Mouse (Mus musculus) midbrain, embryonic 14.5 days (tissue): ENCODE data around the gene Bcor. TPM values are rescaled to one million over a fixed set of nuclear protein-coding genes. Genes with fewer than 3 reads are reported as not detected.

Source experiments
- ATAC-seq: fragments of 200-750 bp; cut with Nextera tagmentation; 2 replicates; pipeline ENCODE4 v1.8.0; 2017; ENCODE audit warnings: moderate number of reproducible peaks, moderate library complexity; ENCODE audit not compliant: low FRiP score, low TSS enrichment
- DNase-seq: peaks from one replicate; pipeline ENCODE4 v3.0.0-alpha.2; 2015
- H3K27ac ChIP-seq: fragments of 300-500 bp; sonication (generic); replicated peaks from 2 replicates; pipeline ENCODE4 v1.5.1; 2014; ENCODE audit warnings: mild to moderate bottlenecking, low read depth, low read length, moderate library complexity
- H3K27me3 ChIP-seq: fragments of 300-500 bp; sonication (generic); 2 replicates; pipeline ENCODE4 v1.6.1; 2014; ENCODE audit warnings: low read length, control low read depth, mixed read lengths; ENCODE audit not compliant: control insufficient read depth, insufficient read depth
- H3K36me3 ChIP-seq: fragments of 300-500 bp; sonication (generic); 2 replicates; pipeline ENCODE4 v1.6.1; 2014; ENCODE audit warnings: low read length, control low read depth; ENCODE audit not compliant: control insufficient read depth, insufficient read depth
- H3K4me1 ChIP-seq: fragments of 300-500 bp; sonication (generic); 2 replicates; pipeline ENCODE4 v1.6.1; 2014; ENCODE audit warnings: mild to moderate bottlenecking, antibody characterized with exemption, low read length, control low read depth; ENCODE audit not compliant: control insufficient read depth, insufficient read depth
- H3K4me2 ChIP-seq: fragments of 300-500 bp; sonication (generic); 2 replicates; pipeline ENCODE4 v1.6.1; 2014; ENCODE audit warnings: mild to moderate bottlenecking, low read length, moderate library complexity
- H3K4me3 ChIP-seq: fragments of 300-500 bp; sonication (generic); replicated peaks from 2 replicates; pipeline ENCODE4 v1.5.1; 2014; ENCODE audit warnings: low read depth, low read length
- H3K9ac ChIP-seq: fragments of 300-500 bp; sonication (generic); replicated peaks from 2 replicates; pipeline ENCODE4 v1.6.1; 2014; ENCODE audit warnings: mild to moderate bottlenecking, low read length, moderate library complexity
- H3K9me3 ChIP-seq: fragments of 300-500 bp; sonication (generic); 2 replicates; pipeline ENCODE4 v1.6.1; 2016; ENCODE audit warnings: low read length, control low read depth, mixed read lengths; ENCODE audit not compliant: control insufficient read depth
- WGBS: fragments of 180-500 bp; shearing (Covaris S2); extraction: QIAGEN DNeasy Blood & Tissue Kit; methylation state at CpG from one replicate; pipeline ENCODE4 v1.1.7; 2014; 5-methylcytosine and 5-hydroxymethylcytosine counted together
- polyA plus RNA-seq: library from polyadenylated mRNA; unstranded; fragments of >200 nt; fragmentation: Nextera tagmentation; extraction: Ambion mirVana; gene quantifications from 2 replicates; pipeline ENCODE4 v1.2.1, GENCODE M21; 2014

The Bcor gene
- polyA plus RNA-seq, 1 experiment from 2014 or later: 26.6 TPM

- Histone ChIP-seq H3K27me3 (peaks cover 19% of the 10 kb centered on the region), H3K4me1 (peaks cover 14% of the 10 kb centered on the region; the same call in 1 of the 2 replicates), H3K27ac (no peak overlapping the region), H3K36me3 (no peaks in the 10 kb centered on the region), H3K4me3 (no peak overlapping the region), H3K9ac (no peak overlapping the region), H3K4me2 (0 out of 2 replicates have a peak overlapping the region, but pooled peaks have one; percentile 12), H3K9me3 (no peaks in the 10 kb centered on the region)
- DNase-seq: peak; percentile 61
- no peak for ATAC-seq
- WGBS: 13% methylated on average over 31 of the region's 31 CpGs
Measured at GRCm38 (mm10) chrX:12153141-12154095, 6.7 kb downstream of the Bcor start.

- ATAC-seq (no peak), DNase-seq (no peak)
- Histone ChIP-seq H3K4me2 (peak overlapping the region; percentile 50), H3K36me3 (no peaks in the 10 kb centered on the region), H3K9me3 (no peaks in the 10 kb centered on the region), H3K4me3 (peak overlapping the region; percentile 24), H3K9ac (peak overlapping the region; percentile 20; the same call in 1 of the 2 replicates), H3K4me1 (peaks cover 12% of the 10 kb centered on the region; the same call in 1 of the 2 replicates), H3K27me3 (peaks cover 19% of the 10 kb centered on the region), H3K27ac (peak overlapping the region; percentile 60)
- 16% methylated on average over 42 of the region's 42 CpGs for WGBS
Measured at GRCm38 (mm10) chrX:12151996-12152904, 7.9 kb downstream of the Bcor start.

- Histone ChIP-seq H3K27me3 (peaks cover 19% of the 10 kb centered on the region), H3K36me3 (no peaks in the 10 kb centered on the region), H3K4me3 (peak overlapping the region; percentile 24), H3K4me1 (peaks cover 12% of the 10 kb centered on the region; the same call in 1 of the 2 replicates), H3K9ac (peak overlapping the region; percentile 20; the same call in 1 of the 2 replicates), H3K4me2 (peak overlapping the region; percentile 50), H3K27ac (peak overlapping the region; percentile 60), H3K9me3 (no peaks in the 10 kb centered on the region)
- peak; percentile 79 for DNase-seq
- ATAC-seq: peak; percentile 61; the same call in 1 of the 2 replicates
- 7% methylated on average over 43 of the region's 43 CpGs for WGBS
Measured at GRCm38 (mm10) chrX:12151269-12151995, 8.7 kb downstream of the Bcor start.

GRCm38 (mm10) chrX:12150425-12150824 is 9.7 kb downstream of the Bcor start:
- H3K9me3 ChIP-seq: no peaks in the 10 kb centered on the region
- H3K27me3 ChIP-seq: peaks cover 17% of the 10 kb centered on the region
- H3K36me3 ChIP-seq: no peaks in the 10 kb centered on the region
- ATAC-seq (no peak), DNase-seq (no peak)
- H3K27ac ChIP-seq: no peak overlapping the region
- WGBS: 19% methylated on average over 7 of the region's 7 CpGs
- no peak overlapping the region for H3K9ac ChIP-seq
- no peak overlapping the region for H3K4me3 ChIP-seq
- H3K4me2 ChIP-seq: peak overlapping the region; percentile 50; the same call in 1 of the 2 replicates
- peaks cover 12% of the 10 kb centered on the region; the same call in 1 of the 2 replicates for H3K4me1 ChIP-seq

- ATAC-seq (no peak), DNase-seq (no peak)
- WGBS: 68% methylated on average over 2 of the region's 2 CpGs
- H3K4me3 ChIP-seq: no peak overlapping the region
- no peaks in the 10 kb centered on the region for H3K36me3 ChIP-seq
- no peak overlapping the region for H3K27ac ChIP-seq
- no peaks in the 10 kb centered on the region for H3K9me3 ChIP-seq
- H3K4me1 ChIP-seq: peaks cover 7% of the 10 kb centered on the region; the same call in 1 of the 2 replicates
- peaks cover 9% of the 10 kb centered on the region; the same call in 1 of the 2 replicates for H3K27me3 ChIP-seq
- H3K4me2 ChIP-seq: no peak overlapping the region
- H3K9ac ChIP-seq: no peak overlapping the region
Measured at GRCm38 (mm10) chrX:12146263-12146662, 13.9 kb downstream of the Bcor start.

GRCm38 (mm10) chrX:12142832-12143231 is 17.3 kb downstream of the Bcor start:
- DNase-seq (no peak), ATAC-seq (no peak)
- no peaks in the 10 kb centered on the region for H3K9me3 ChIP-seq
- H3K27ac ChIP-seq: no peak overlapping the region
- no peak overlapping the region for H3K4me2 ChIP-seq
- peaks cover 7% of the 10 kb centered on the region; the same call in 1 of the 2 replicates for H3K27me3 ChIP-seq
- no peak overlapping the region for H3K9ac ChIP-seq
- peaks cover under 1% of the 10 kb centered on the region; the same call in 1 of the 2 replicates for H3K4me1 ChIP-seq
- no peaks in the 10 kb centered on the region for H3K36me3 ChIP-seq
- no peak overlapping the region for H3K4me3 ChIP-seq
- 65% methylated on average over 5 of the region's 5 CpGs for WGBS

- H3K4me2 ChIP-seq: peak overlapping the region; percentile 55
- H3K9me3 ChIP-seq: no peaks in the 10 kb centered on the region
- 4% methylated on average over 37 of the region's 51 CpGs for WGBS
- peak overlapping the region; percentile 37 for H3K9ac ChIP-seq
- H3K4me1 ChIP-seq: peaks cover 6% of the 10 kb centered on the region; the same call in 1 of the 2 replicates
- DNase-seq (peak; percentile 57), ATAC-seq (no peak)
- peaks cover 7% of the 10 kb centered on the region; the same call in 1 of the 2 replicates for H3K27me3 ChIP-seq
- no peak overlapping the region for H3K27ac ChIP-seq
- no peaks in the 10 kb centered on the region for H3K36me3 ChIP-seq
- H3K4me3 ChIP-seq: peak overlapping the region; percentile 25
Measured at GRCm38 (mm10) chrX:12140086-12140740, 19.9 kb downstream of the Bcor start.
